ENCODE assay signal across 7 mouse cellular contexts in the genomic region with DNA sequence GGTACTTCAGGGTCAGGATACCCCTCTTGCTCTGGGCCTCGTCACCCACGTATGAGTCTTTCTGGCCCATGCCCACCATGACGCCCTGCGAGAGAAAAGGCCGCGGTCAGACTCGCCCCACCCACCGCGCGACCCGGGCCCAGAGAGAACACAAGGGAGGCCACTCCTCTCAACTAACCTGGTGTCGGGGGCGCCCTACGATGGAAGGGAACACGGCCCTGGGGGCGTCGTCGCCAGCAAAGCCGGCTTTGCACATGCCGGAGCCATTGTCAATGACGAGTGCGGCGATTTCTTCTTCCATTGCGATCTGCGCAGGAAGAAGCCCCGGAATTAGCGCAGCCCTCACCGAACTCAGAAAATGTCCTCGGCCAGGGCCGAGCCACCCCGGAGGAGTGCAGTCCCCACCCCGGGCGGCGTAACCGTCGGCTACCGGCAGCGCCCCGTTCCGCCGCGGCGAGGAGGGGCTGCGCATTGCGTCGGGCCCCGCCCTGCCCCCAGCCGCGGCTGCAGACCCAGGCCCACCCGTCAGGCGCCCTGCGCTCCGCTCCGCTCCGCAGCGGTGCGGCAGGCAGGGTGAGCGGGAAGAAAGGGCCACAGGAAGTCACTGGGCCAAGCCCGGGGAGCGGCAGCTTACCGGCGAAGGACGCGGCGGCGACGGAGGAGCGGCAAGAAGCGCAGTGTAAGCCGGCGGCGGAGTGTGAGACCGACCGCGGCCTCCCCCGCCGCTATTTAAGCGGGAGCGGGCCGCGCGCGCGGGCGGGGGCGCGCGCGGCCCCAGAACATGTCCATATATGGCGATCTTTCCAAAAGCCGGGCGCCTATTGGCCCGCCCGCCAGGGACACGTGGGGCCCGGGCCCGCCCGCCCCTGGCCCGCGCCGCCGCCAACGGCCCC. TPM values are rescaled to one million over a fixed set of nuclear protein-coding genes. Genes with fewer than 3 reads are reported as not detected.
A peak's percentile ranks its signal among the peaks of the same experiment; 100 is the strongest.
DNase-seq lines count a peak whose midpoint lies in the region; ATAC-seq and TF ChIP-seq lines count a peak whose summit lies in the region.

A gene (minus strand): TSS at position 752 of the 893 bp plus-strand sequence.

- peak within 1 kb of the TSS; percentile 100 for H3K9ac ChIP-seq in intestine, postnatal 0 days (ENCODE audit: low read depth, low read length)
- peak within 1 kb of the TSS; percentile 98 for H3K9ac ChIP-seq in limb, embryonic 11.5 days (ENCODE audit: low read length)
- H3K9ac ChIP-seq in midbrain, embryonic 13.5 days (replicated peaks), result peak within 1 kb of the TSS; percentile 100

- TF ChIP-seq POLR2A in spleen, adult 2 months (IDR thresholded peaks at IDR 0.05; ENCODE audit: low read depth, low read length), result peak; percentile 97

- ATAC-seq in intestine, postnatal 0 days, result peak; percentile 67
- peak; percentile 67 for ATAC-seq in limb, embryonic 11.5 days (ENCODE audit: insufficient number of reproducible peaks, low FRiP score, low TSS enrichment, low read depth)
- peak; percentile 77 for ATAC-seq in midbrain, embryonic 13.5 days

- peaks cover 14% of the 10 kb centered on the region for H3K36me3 ChIP-seq in intestine, postnatal 0 days (ENCODE audit: control insufficient read depth, insufficient read depth)
- peaks cover 4% of the 10 kb centered on the region; the same call in 1 of the 2 replicates for H3K36me3 ChIP-seq in limb, embryonic 11.5 days (ENCODE audit: control insufficient read depth, insufficient read depth, low read length)
- H3K36me3 ChIP-seq in midbrain, embryonic 13.5 days, result peaks cover 27% of the 10 kb centered on the region
- H3K36me3 ChIP-seq in spleen, adult 2 months (ENCODE audit: control insufficient read depth, insufficient read depth, low read length), result peaks cover 13% of the 10 kb centered on the region

- peak; percentile 93 for DNase-seq in adrenal gland, postnatal 14 days
- peak; percentile 75 for DNase-seq in embryo, embryonic 11.5 days (ENCODE audit: low read depth, low spot score)
- DNase-seq in gastrocnemius, postnatal 4 days (ENCODE audit: low spot score in 2 of 2), result peak; percentile 18 to 88
- peak; percentile 90 for DNase-seq in limb, embryonic 11.5 days (ENCODE audit: low spot score)
- DNase-seq in spleen, adult 2 months (ENCODE audit: low read depth in 1 of 2, low spot score in 2 of 2), result peak; percentile 83 to 86

- no peaks in the 10 kb centered on the region for H3K27me3 ChIP-seq in intestine, postnatal 0 days (replicated peaks; ENCODE audit: control insufficient read depth, insufficient read depth, low read length)
- H3K27me3 ChIP-seq in limb, embryonic 11.5 days (ENCODE audit: control insufficient read depth, insufficient read depth, low read length), result no peaks in the 10 kb centered on the region
- H3K27me3 ChIP-seq in midbrain, embryonic 13.5 days, result no peaks in the 10 kb centered on the region
- H3K27me3 ChIP-seq in spleen, adult 2 months (ENCODE audit: control insufficient read depth, insufficient read depth, low read length), result no peaks in the 10 kb centered on the region

- no peak for TF ChIP-seq CTCF in intestine, postnatal 0 days (IDR thresholded peaks at IDR 0.05; ENCODE audit: low read depth)
- no peak for TF ChIP-seq CTCF in spleen, adult 2 months (IDR thresholded peaks at IDR 0.05; ENCODE audit: extremely low read depth, insufficient read depth, insufficient read length, insufficient replicate concordance)

- H3K4me3 ChIP-seq in intestine, postnatal 0 days (ENCODE audit: low read depth, low read length), result peak within 1 kb of the TSS; percentile 91
- H3K4me3 ChIP-seq in limb, embryonic 11.5 days (ENCODE audit: low read depth, low read length), result peak within 1 kb of the TSS; percentile 78
- peak within 1 kb of the TSS; percentile 100 for H3K4me3 ChIP-seq in midbrain, embryonic 13.5 days (replicated peaks)
- peak within 1 kb of the TSS; percentile 86 for H3K4me3 ChIP-seq in spleen, adult 2 months (ENCODE audit: extremely low read depth, insufficient read depth, insufficient read length)

- H3K4me1 ChIP-seq in intestine, postnatal 0 days (replicated peaks; ENCODE audit: control insufficient read depth, insufficient read depth, low read length), result no peaks in the 10 kb centered on the region; the same call in 1 of the 2 replicates
- peaks cover 19% of the 10 kb centered on the region for H3K4me1 ChIP-seq in limb, embryonic 11.5 days (ENCODE audit: control insufficient read depth, insufficient read depth, low read length)
- H3K4me1 ChIP-seq in midbrain, embryonic 13.5 days (replicated peaks), result peaks cover 59% of the 10 kb centered on the region
- H3K4me1 ChIP-seq in spleen, adult 2 months (ENCODE audit: control insufficient read depth, insufficient read depth, insufficient read length), result no peaks in the 10 kb centered on the region; the same call in 1 of the 2 replicates

- peak within 1 kb of the TSS; percentile 80 for H3K4me2 ChIP-seq in intestine, postnatal 0 days (replicated peaks; ENCODE audit: low read depth)
- peak within 1 kb of the TSS; percentile 90 for H3K4me2 ChIP-seq in limb, embryonic 11.5 days (ENCODE audit: low read depth, severe bottlenecking)
- peak within 1 kb of the TSS; percentile 87 for H3K4me2 ChIP-seq in midbrain, embryonic 13.5 days (replicated peaks)

- WGBS in intestine, postnatal 0 days, result 4% methylated on average over 75 of the region's 103 CpGs
- 4% methylated on average over 91 of the region's 103 CpGs for WGBS in limb, embryonic 11.5 days
- WGBS in midbrain, embryonic 13.5 days, result under 1% methylated on average over 77 of the region's 103 CpGs
- 3% methylated on average over 84 of the region's 103 CpGs for WGBS in spleen, adult 2 months

- H3K27ac ChIP-seq in intestine, postnatal 0 days (ENCODE audit: low read depth, low read length), result peak within 1 kb of the TSS; percentile 99
- H3K27ac ChIP-seq in limb, embryonic 11.5 days (replicated peaks; ENCODE audit: low read depth, low read length), result peak within 1 kb of the TSS; percentile 99
- peak within 1 kb of the TSS; percentile 100 for H3K27ac ChIP-seq in midbrain, embryonic 13.5 days
- H3K27ac ChIP-seq in spleen, adult 2 months (ENCODE audit: insufficient read depth, low read length), result peak within 1 kb of the TSS; percentile 98

- H3K9me3 ChIP-seq in intestine, postnatal 0 days (ENCODE audit: control insufficient read depth), result no peaks in the 10 kb centered on the region
- H3K9me3 ChIP-seq in limb, embryonic 11.5 days (ENCODE audit: control insufficient read depth, low read length), result no peaks in the 10 kb centered on the region
- no peaks in the 10 kb centered on the region for H3K9me3 ChIP-seq in midbrain, embryonic 13.5 days

RNA-seq across cellular contexts. Expression of the gene that starts here (rescaled TPM):
- 1,064 and 1,109 TPM in 2 replicates for total RNA-seq in adrenal gland, postnatal 14 days (2021)
- total RNA-seq in gastrocnemius, postnatal 4 days (2021), result 100 to 1,000 TPM; 861 to 883 TPM
- polyA plus RNA-seq in intestine, postnatal 0 days (2015; fragmentation: Nextera tagmentation; extraction: Ambion mirVana), result 1,513 and 1,605 TPM in 2 replicates
- polyA plus RNA-seq in limb, embryonic 11.5 days (2014; fragmentation: Nextera tagmentation; extraction: Ambion mirVana), result 2,996 and 3,123 TPM in 2 replicates
- 3,928 and 4,113 TPM in 2 replicates for polyA plus RNA-seq in midbrain, embryonic 13.5 days (2015; fragmentation: Nextera tagmentation; extraction: Ambion mirVana)
- polyA plus RNA-seq in spleen, adult 2 months (2012; rRNA removed), result 951 and 978 TPM in 2 replicates

Comparison
In these comparisons a context has a peak if more than half of its experiments do, and no peak if none do; other contexts are left out.
1. Peak in every context shown above with its lines: DNase-seq, ATAC-seq, H3K4me3 ChIP-seq and H3K27ac ChIP-seq.